Mouse (Mus musculus) liver, embryonic 13.5 days (tissue): Measurements from ENCODE around the gene Fxyd5. TPM values are rescaled to one million over a fixed set of nuclear protein-coding genes. Genes with fewer than 3 reads are reported as not detected.
A peak's percentile ranks its signal among the peaks of the same experiment; 100 is the strongest.

ENCODE experiments used
- ATAC-seq: fragments of 200-750 bp; cut with Nextera tagmentation; 2 replicates; pipeline ENCODE4 v1.8.0; 2017; ENCODE audit warnings: low read depth, mild to moderate bottlenecking, moderate number of reproducible peaks, moderate library complexity
- DNase-seq: peaks from one replicate; pipeline ENCODE4 v3.0.0; 2022
- H3K27ac ChIP-seq: fragments of 300-500 bp; sonication (generic); 2 replicates; pipeline ENCODE4 v1.5.1; 2015; ENCODE audit warnings: moderate library complexity, mild to moderate bottlenecking, inconsistent platforms
- H3K27me3 ChIP-seq: fragments of 300-500 bp; sonication (generic); 2 replicates; pipeline ENCODE4 v1.6.1; 2015; ENCODE audit warnings: mild to moderate bottlenecking, inconsistent platforms
- H3K36me3 ChIP-seq: fragments of 300-500 bp; sonication (generic); 2 replicates; pipeline ENCODE4 v1.6.1; 2015; ENCODE audit warnings: mild to moderate bottlenecking, inconsistent platforms
- H3K4me1 ChIP-seq: fragments of 300-500 bp; sonication (generic); replicated peaks from 2 replicates; pipeline ENCODE4 v1.6.1; 2015; ENCODE audit warnings: inconsistent platforms
- H3K4me2 ChIP-seq: fragments of 300-500 bp; sonication (generic); 2 replicates; pipeline ENCODE4 v1.6.1; 2015; ENCODE audit warnings: inconsistent platforms, mild to moderate bottlenecking, moderate library complexity
- H3K4me3 ChIP-seq: fragments of 300-500 bp; sonication (generic); replicated peaks from 2 replicates; pipeline ENCODE4 v1.5.1; 2015; ENCODE audit warnings: mild to moderate bottlenecking, inconsistent platforms
- H3K9ac ChIP-seq: fragments of 300-500 bp; sonication (generic); 2 replicates; pipeline ENCODE4 v1.6.1; 2015; ENCODE audit warnings: mild to moderate bottlenecking, inconsistent platforms
- H3K9me3 ChIP-seq: fragments of 300-500 bp; sonication (generic); replicated peaks from 2 replicates; pipeline ENCODE4 v1.6.1; 2016; ENCODE audit warnings: inconsistent platforms
- WGBS: fragments of 180-500 bp; shearing (Covaris S2); methylation state at CpG from one replicate; pipeline ENCODE4 v1.1.7; 2015; ENCODE audit not compliant: insufficient replicate concordance; 5-methylcytosine and 5-hydroxymethylcytosine counted together
- polyA plus RNA-seq: library from polyadenylated mRNA; unstranded; fragments of >200 nt; fragmentation: Nextera tagmentation; extraction: Ambion mirVana; gene quantifications from 2 replicates; pipeline ENCODE4 v1.2.1, GENCODE M21; 2015

The Fxyd5 gene
- polyA plus RNA-seq, 1 experiment from 2014 or later = 19.2 TPM

DNA sequence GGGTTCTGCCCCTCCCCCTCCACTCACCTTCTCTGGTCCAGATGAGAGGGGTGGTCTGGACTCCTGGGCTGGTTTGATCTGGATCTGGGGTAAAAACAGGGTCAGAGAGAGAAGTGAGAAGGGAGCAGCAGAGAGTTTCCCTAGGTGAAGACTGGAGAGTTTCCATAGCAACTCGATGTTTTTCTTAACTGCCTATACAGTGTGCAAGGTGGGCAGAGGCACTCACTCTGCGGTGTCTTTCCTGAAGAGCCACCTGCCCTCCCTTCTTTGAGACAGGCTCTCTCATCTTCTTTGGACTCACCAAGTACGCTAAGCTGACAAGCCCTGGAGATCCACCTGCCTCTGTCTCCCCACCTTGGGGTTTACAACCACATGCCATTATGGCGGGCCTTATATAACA, 3.3 kb downstream of the Fxyd5 start:
- Histone ChIP-seq H3K36me3 (no peaks in the 10 kb centered on the region), H3K4me2 (no peak overlapping the region), H3K27me3 (peaks cover 33% of the 10 kb centered on the region), H3K4me1 (peaks cover 13% of the 10 kb centered on the region), H3K27ac (no peak overlapping the region), H3K4me3 (no peak overlapping the region), H3K9ac (no peak overlapping the region), H3K9me3 (no peaks in the 10 kb centered on the region)
- no peak for ATAC-seq
- no peak for DNase-seq
- WGBS = 76% methylated on average over 4 of the region's 4 CpGs

- H3K9ac ChIP-seq = no peak overlapping the region
Observed at GRCm38 (mm10) chr7:31037675-31038074, 4.6 kb downstream of the Fxyd5 start.

DNA sequence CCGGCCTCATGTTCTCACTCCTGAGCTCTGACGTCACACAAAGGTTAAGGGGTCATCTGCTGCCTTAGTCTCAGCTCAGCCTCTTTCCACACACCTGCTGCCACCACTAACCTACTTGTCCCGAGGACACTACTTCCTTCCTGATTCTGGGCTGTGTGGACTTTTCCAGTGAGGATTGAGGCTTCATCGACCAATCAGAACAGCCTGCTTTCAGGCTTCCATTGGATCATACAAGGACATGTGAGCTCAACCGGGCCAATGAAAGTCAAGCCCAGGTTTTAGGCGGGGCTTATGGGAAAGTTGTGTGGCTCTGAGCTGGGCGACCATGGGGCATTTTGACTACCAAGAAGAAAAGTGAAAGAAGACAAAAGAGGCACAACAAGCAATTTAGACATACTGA, 5.4 kb downstream of the Fxyd5 start:
- Histone ChIP-seq H3K4me3 (no peak overlapping the region), H3K9ac (no peak overlapping the region), H3K9me3 (no peaks in the 10 kb centered on the region), H3K36me3 (no peaks in the 10 kb centered on the region), H3K4me1 (peaks cover 23% of the 10 kb centered on the region), H3K27me3 (peaks cover 19% of the 10 kb centered on the region), H3K4me2 (no peak overlapping the region), H3K27ac (no peak overlapping the region)
- ATAC-seq (no peak), DNase-seq (no peak)
- WGBS = 61% methylated on average over 7 of the region's 7 CpGs

More at GRCm38 (mm10) chr7:31037675-31038074, 4.6 kb downstream of the Fxyd5 start:
- WGBS = 9% methylated on average over 2 of the region's 2 CpGs
- H3K4me1 ChIP-seq = peaks cover 23% of the 10 kb centered on the region
- H3K27ac ChIP-seq = no peak overlapping the region
- no peak for DNase-seq
- no peak overlapping the region for H3K4me2 ChIP-seq
- no peak overlapping the region for H3K4me3 ChIP-seq
- H3K27me3 ChIP-seq = peaks cover 26% of the 10 kb centered on the region
- H3K36me3 ChIP-seq = no peaks in the 10 kb centered on the region
- no peak for ATAC-seq
- no peaks in the 10 kb centered on the region for H3K9me3 ChIP-seq

DNA sequence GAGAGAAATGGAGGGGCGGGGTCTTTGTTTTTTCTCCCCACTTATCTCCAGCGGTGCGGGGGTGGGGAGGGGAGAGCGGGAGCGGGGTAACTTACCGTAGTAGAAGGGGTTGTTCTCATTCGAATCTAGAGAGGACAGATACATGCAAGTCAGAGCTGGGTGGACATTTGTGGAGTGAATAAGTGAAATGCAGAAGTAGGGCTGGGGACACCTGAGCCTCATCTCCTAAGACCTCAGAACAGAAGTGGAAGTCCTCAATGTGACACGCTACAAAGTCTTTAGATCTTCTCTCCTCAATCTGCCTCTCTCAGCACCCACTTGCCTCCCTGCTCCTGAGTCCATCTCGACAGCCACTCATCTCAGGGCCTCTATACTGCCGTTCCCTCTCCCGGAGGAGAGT, 7.0 kb downstream of the Fxyd5 start:
- ATAC-seq (no peak), DNase-seq (no peak)
- H3K36me3 ChIP-seq = no peaks in the 10 kb centered on the region
- H3K27me3 ChIP-seq = 0 out of 2 replicates have a peak, but pooled peaks cover 2% of the 10 kb centered on the region
- H3K9me3 ChIP-seq = no peaks in the 10 kb centered on the region
- no peak overlapping the region for H3K27ac ChIP-seq
- H3K4me1 ChIP-seq = peaks cover 23% of the 10 kb centered on the region; the same call in 1 of the 2 replicates
- no peak overlapping the region for H3K9ac ChIP-seq
- H3K4me3 ChIP-seq = no peak overlapping the region
- H3K4me2 ChIP-seq = no peak overlapping the region
- 60% methylated on average over 11 of the region's 11 CpGs for WGBS

- no peak overlapping the region for H3K4me2 ChIP-seq
- H3K36me3 ChIP-seq = no peaks in the 10 kb centered on the region
- H3K27me3 ChIP-seq = no peaks in the 10 kb centered on the region
- no peak for DNase-seq
- 0 out of 2 replicates have a peak, but pooled peaks have one; percentile 33 for ATAC-seq
- no peak overlapping the region for H3K27ac ChIP-seq
- no peak overlapping the region for H3K4me3 ChIP-seq
- no peaks in the 10 kb centered on the region for H3K9me3 ChIP-seq
- 37% methylated on average over 11 of the region's 11 CpGs for WGBS
- peaks cover 23% of the 10 kb centered on the region; the same call in 1 of the 2 replicates for H3K4me1 ChIP-seq
- H3K9ac ChIP-seq = no peak overlapping the region
Observed at GRCm38 (mm10) chr7:31034789-31035188, 7.5 kb downstream of the Fxyd5 start.

DNA sequence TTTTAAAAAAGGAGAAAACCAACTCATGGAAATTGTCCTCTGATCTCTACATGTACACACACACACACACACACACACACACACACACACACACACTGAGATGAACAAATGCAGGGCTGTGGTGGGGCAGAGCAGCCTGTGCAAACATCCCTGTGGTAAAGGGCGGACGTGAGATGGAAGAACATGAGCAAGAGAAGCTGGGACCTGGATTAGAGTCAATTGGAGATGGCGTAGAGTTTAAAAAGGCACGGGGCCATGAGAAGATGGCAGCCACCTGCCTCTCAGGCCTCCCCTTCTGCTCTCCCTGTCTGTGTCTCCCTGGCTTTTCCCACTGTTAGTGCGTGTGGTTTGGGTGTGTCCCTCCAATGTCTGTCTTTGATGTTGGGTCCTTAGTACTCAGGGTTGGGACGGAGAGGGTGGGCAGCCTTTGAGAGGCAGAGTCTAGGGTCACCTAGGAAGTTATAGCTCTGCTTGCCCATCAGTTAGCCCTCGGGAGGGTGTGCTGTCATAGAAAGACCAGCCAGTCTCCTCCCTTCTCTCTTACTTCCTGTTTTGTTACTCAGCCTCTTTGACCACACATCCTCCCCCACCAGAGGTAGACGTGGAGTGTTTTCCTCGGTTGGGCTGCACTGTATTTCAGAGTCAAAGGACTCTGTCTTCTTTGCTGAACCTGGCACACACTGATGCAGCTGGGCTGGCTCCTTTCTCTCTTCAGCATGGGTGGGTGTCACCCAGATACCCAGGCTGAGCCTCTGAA, 8.7 kb downstream of the Fxyd5 start:
- no peaks in the 10 kb centered on the region for H3K36me3 ChIP-seq
- peak overlapping the region; percentile 32 for H3K27ac ChIP-seq
- no peaks in the 10 kb centered on the region for H3K27me3 ChIP-seq
- no peak overlapping the region for H3K4me2 ChIP-seq
- 30% methylated on average over 9 of the region's 9 CpGs for WGBS
- DNase-seq (no peak), ATAC-seq (0 out of 2 replicates have a peak, but pooled peaks have one; percentile 16)
- no peaks in the 10 kb centered on the region for H3K9me3 ChIP-seq
- peaks cover 23% of the 10 kb centered on the region; the same call in 1 of the 2 replicates for H3K4me1 ChIP-seq
- no peak overlapping the region for H3K4me3 ChIP-seq
- no peak overlapping the region for H3K9ac ChIP-seq

GRCm38 (mm10) chr7:31031731-31032130, 10.6 kb downstream of the Fxyd5 start:
- ATAC-seq (no peak), DNase-seq (no peak)
- Histone ChIP-seq H3K4me1 (peaks cover 23% of the 10 kb centered on the region; the same call in 1 of the 2 replicates), H3K9me3 (no peaks in the 10 kb centered on the region), H3K4me2 (no peak overlapping the region), H3K36me3 (no peaks in the 10 kb centered on the region), H3K27ac (no peak overlapping the region), H3K4me3 (no peak overlapping the region), H3K9ac (no peak overlapping the region), H3K27me3 (no peaks in the 10 kb centered on the region)
- WGBS = 53% methylated on average over 7 of the region's 7 CpGs

DNA sequence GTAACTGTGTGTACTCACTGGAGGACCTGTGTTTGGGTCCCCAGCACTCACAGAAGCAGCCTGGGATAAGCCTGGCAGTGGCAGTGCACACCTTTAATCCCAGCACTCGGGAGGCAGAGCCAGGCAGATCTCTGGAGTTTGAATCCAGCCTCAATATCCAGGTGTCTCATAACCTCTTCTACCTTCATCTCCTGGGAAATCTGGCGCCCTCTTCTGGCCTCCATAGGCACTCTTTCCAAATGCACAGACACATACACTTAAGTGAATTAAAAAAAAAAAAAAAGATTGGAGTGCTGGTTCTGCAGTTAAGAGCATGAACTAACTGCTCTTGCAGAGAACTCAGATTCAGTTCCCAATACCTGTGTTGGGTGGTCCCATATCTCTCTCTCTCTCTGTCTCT, 11.6 kb downstream of the Fxyd5 start:
- Histone ChIP-seq H3K4me1 (peaks cover 23% of the 10 kb centered on the region; the same call in 1 of the 2 replicates), H3K9ac (no peak overlapping the region), H3K9me3 (no peaks in the 10 kb centered on the region), H3K4me2 (no peak overlapping the region), H3K4me3 (no peak overlapping the region), H3K36me3 (no peaks in the 10 kb centered on the region), H3K27me3 (no peaks in the 10 kb centered on the region), H3K27ac (no peak overlapping the region)
- DNase-seq (no peak), ATAC-seq (no peak)
- 47% methylated on average over 2 of the region's 2 CpGs for WGBS

- no peak overlapping the region for H3K9ac ChIP-seq
- no peak overlapping the region for H3K4me2 ChIP-seq
- no peak overlapping the region for H3K4me3 ChIP-seq
- 0 out of 2 replicates have a peak, but pooled peaks cover 6% of the 10 kb centered on the region for H3K4me1 ChIP-seq
- 57% methylated on average over 8 of the region's 8 CpGs for WGBS
- H3K27me3 ChIP-seq = no peaks in the 10 kb centered on the region
- H3K36me3 ChIP-seq = no peaks in the 10 kb centered on the region
- ATAC-seq (no peak), DNase-seq (no peak)
- H3K27ac ChIP-seq = no peak overlapping the region
- no peaks in the 10 kb centered on the region for H3K9me3 ChIP-seq
Observed at GRCm38 (mm10) chr7:31028609-31029008, 13.7 kb downstream of the Fxyd5 start.

- no peak for ATAC-seq
- 51% methylated on average over 10 of the region's 10 CpGs for WGBS
- no peak overlapping the region for H3K27ac ChIP-seq
Observed at GRCm38 (mm10) chr7:31017104-31017901, 25.0 kb downstream of the Fxyd5 start.

GRCm38 (mm10) chr7:31012971-31013370, 29.3 kb downstream of the Fxyd5 start:
- WGBS = 69% methylated on average over 5 of the region's 5 CpGs
- no peak overlapping the region for H3K4me2 ChIP-seq
- no peaks in the 10 kb centered on the region for H3K36me3 ChIP-seq
- H3K27ac ChIP-seq = no peak overlapping the region
- no peaks in the 10 kb centered on the region for H3K27me3 ChIP-seq
- no peaks in the 10 kb centered on the region for H3K9me3 ChIP-seq
- H3K4me1 ChIP-seq = peaks cover 4% of the 10 kb centered on the region; the same call in 1 of the 2 replicates
- DNase-seq (no peak), ATAC-seq (no peak)
- no peak overlapping the region for H3K9ac ChIP-seq
- H3K4me3 ChIP-seq = no peak overlapping the region

More at GRCm38 (mm10) chr7:31017104-31017901, 25.0 kb downstream of the Fxyd5 start:
- Histone ChIP-seq H3K36me3 (no peaks in the 10 kb centered on the region), H3K27me3 (no peaks in the 10 kb centered on the region), H3K9me3 (no peaks in the 10 kb centered on the region), H3K9ac (no peak overlapping the region), H3K4me1 (no peaks in the 10 kb centered on the region; the same call in 1 of the 2 replicates), H3K4me2 (no peak overlapping the region), H3K4me3 (no peak overlapping the region)
- DNase-seq = no peak
